Mouse (Mus musculus): ENCODE results near the gene Palld. TPM values are rescaled to one million over a fixed set of nuclear protein-coding genes. Genes with fewer than 3 reads are reported as not detected.
A peak's percentile ranks its signal among the peaks of the same experiment; 100 is the strongest.

Gene Palld
- polyA plus RNA-seq, 1 experiment from 2014 or later, result 17.3 TPM

DNA sequence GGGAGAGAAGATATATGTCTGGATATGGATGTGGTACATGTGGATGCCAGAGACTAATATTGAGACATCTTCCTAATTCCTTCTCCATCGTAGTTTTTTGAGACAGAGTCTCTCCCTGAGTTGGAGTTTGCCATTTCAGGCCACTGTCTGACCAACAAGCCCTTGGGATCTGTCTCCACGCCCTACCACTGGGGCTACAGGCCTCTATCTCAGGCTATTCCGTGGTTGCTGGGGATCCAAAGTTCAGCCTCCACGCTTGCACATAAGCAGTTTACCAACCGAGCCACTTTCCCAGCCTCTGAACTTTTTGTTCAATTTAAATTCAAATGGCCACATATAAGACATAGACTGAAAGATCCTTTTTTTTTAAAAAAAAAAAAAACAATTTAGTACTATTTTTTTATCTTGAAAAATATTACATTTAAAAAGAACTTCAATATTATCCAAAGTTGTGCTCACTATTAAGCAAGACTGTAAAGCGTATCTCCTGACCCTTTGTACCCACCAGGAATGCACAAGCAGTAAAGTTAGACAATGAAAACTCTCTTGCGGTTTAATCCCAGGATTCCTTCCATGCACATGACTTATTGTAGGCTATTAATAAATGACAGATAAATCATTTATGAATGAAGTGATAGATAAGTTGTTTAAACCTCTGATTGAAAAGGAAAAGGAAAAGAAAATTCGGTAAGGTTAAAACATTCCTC is 276.1 kb downstream of the Palld start:
- Histone ChIP-seq H3K4me3 (no peak overlapping the region), H3K36me3 (replicated peaks) (no peaks in the 10 kb centered on the region), H3K4me1 (no peaks in the 10 kb centered on the region; the same call in 1 of the 2 replicates), H3K9me3 (no peaks in the 10 kb centered on the region), H3K27ac (no peak overlapping the region), H3K4me2 (no peak overlapping the region), H3K27me3 (replicated peaks) (no peaks in the 10 kb centered on the region), H3K9ac (no peak overlapping the region)
- ATAC-seq (replicated peaks), result no peak
- WGBS, result 89% methylated on average over 8 of the region's 8 CpGs

- no peak for ATAC-seq (replicated peaks)
- H3K4me1 ChIP-seq, result no peaks in the 10 kb centered on the region; the same call in 1 of the 2 replicates
- H3K27ac ChIP-seq, result no peak overlapping the region
- no peak overlapping the region for H3K4me2 ChIP-seq
- no peaks in the 10 kb centered on the region for H3K36me3 ChIP-seq (replicated peaks)
- no peak overlapping the region for H3K4me3 ChIP-seq
- H3K27me3 ChIP-seq (replicated peaks), result no peaks in the 10 kb centered on the region
- H3K9me3 ChIP-seq, result no peaks in the 10 kb centered on the region
- 85% methylated on average over 8 of the region's 8 CpGs for WGBS
- no peak overlapping the region for H3K9ac ChIP-seq
Measured at GRCm38 (mm10) chr8:61625656-61626210, 276.8 kb downstream of the Palld start.

- 0 out of 2 replicates have a peak, but pooled peaks have one; percentile 33 for ATAC-seq (replicated peaks)
- WGBS, result 31% methylated on average over 12 of the region's 12 CpGs
Measured at GRCm38 (mm10) chr8:61623485-61624417, 278.7 kb downstream of the Palld start.

DNA sequence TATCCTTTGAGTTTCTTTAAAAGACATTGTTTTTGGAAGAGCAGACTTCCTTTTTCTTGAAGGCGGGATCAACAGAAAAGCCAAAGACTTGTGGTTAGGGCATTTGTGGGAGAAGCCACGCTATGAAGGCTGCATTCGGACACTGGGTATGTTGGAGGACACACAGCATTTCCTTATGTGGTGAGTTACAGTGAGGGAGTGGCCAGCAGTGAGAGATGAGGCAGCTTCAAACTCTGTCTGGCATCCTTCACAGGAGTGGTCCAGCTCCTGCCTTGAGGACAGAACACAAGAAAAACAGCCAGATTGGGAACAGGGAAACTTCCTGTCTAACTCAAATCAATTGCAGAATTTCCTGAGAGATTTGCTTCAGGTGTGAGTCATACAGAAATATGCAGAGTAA is 281.2 kb downstream of the Palld start:
- no peaks in the 10 kb centered on the region; the same call in 1 of the 2 replicates for H3K4me1 ChIP-seq
- H3K4me2 ChIP-seq, result no peak overlapping the region
- WGBS, result 88% methylated on average over 3 of the region's 3 CpGs
- no peak overlapping the region for H3K27ac ChIP-seq
- no peaks in the 10 kb centered on the region for H3K36me3 ChIP-seq (replicated peaks)
- H3K9me3 ChIP-seq, result no peaks in the 10 kb centered on the region
- H3K27me3 ChIP-seq (replicated peaks), result no peaks in the 10 kb centered on the region
- no peak overlapping the region for H3K4me3 ChIP-seq
- no peak overlapping the region for H3K9ac ChIP-seq
- no peak for ATAC-seq (replicated peaks)

More at GRCm38 (mm10) chr8:61623485-61624417, 278.7 kb downstream of the Palld start:
- no peaks in the 10 kb centered on the region for H3K36me3 ChIP-seq (replicated peaks)
- no peak overlapping the region for H3K9ac ChIP-seq
- H3K27me3 ChIP-seq (replicated peaks), result no peaks in the 10 kb centered on the region
- H3K4me1 ChIP-seq, result no peaks in the 10 kb centered on the region; the same call in 1 of the 2 replicates
- no peak overlapping the region for H3K4me3 ChIP-seq
- no peak overlapping the region for H3K27ac ChIP-seq
- H3K4me2 ChIP-seq, result no peak overlapping the region
- no peaks in the 10 kb centered on the region for H3K9me3 ChIP-seq

DNA sequence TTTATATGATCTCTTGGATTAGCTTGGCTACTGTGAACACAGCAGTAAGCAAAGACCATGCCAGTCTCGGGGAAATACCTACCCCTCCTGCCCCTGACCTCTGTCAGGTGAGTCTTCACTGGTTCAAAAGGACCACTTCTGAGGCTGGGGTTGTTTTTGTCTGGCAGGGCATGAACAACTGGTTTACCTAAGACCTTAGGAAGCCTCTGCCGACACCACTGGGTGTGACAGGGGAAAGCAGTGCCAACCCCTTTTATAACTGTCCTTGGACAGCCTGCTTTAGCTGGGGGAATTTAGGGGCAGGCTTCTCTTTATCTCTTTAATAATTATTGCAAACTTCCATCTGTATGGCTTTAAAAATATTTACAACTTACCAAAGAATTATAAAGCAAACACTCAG is 284.8 kb downstream of the Palld start:
- no peak overlapping the region for H3K4me3 ChIP-seq
- no peaks in the 10 kb centered on the region for H3K4me1 ChIP-seq
- no peak for ATAC-seq (replicated peaks)
- H3K4me2 ChIP-seq, result no peak overlapping the region
- H3K36me3 ChIP-seq (replicated peaks), result no peaks in the 10 kb centered on the region
- no peak overlapping the region for H3K9ac ChIP-seq
- H3K27me3 ChIP-seq (replicated peaks), result no peaks in the 10 kb centered on the region
- H3K9me3 ChIP-seq, result no peaks in the 10 kb centered on the region
- H3K27ac ChIP-seq, result no peak overlapping the region
- WGBS, result 81% methylated on average over 2 of the region's 2 CpGs

DNA sequence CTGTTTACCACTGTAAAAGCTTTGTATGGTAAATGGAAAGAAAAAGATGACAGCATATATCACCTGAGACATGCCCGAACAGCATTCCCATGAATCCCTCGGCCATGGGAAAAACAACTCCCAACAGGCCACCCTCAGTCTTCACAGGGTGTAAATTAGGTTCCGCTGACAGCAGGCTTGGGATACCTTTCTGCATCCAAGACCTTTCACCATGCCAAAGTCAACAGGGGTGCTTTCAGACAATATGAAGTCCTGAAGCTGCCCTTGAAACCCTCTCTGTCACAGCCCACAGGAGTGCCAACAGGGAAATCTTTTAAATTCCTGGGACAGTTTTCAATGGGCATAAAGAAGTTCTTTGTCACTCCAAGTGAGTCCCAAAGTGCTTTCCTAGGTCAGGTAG is 285.4 kb downstream of the Palld start:
- Histone ChIP-seq H3K27me3 (replicated peaks) (no peaks in the 10 kb centered on the region), H3K9ac (no peak overlapping the region), H3K27ac (no peak overlapping the region), H3K4me3 (no peak overlapping the region), H3K36me3 (replicated peaks) (no peaks in the 10 kb centered on the region), H3K9me3 (no peaks in the 10 kb centered on the region), H3K4me1 (no peaks in the 10 kb centered on the region), H3K4me2 (no peak overlapping the region)
- WGBS, result 90% methylated on average over 3 of the region's 3 CpGs
- no peak for ATAC-seq (replicated peaks)

GRCm38 (mm10) chr8:61615711-61616697 is 286.5 kb downstream of the Palld start:
- Histone ChIP-seq H3K4me3 (no peak overlapping the region), H3K27ac (no peak overlapping the region), H3K4me1 (no peaks in the 10 kb centered on the region), H3K27me3 (replicated peaks) (no peaks in the 10 kb centered on the region), H3K36me3 (replicated peaks) (no peaks in the 10 kb centered on the region), H3K9me3 (no peaks in the 10 kb centered on the region), H3K4me2 (no peak overlapping the region), H3K9ac (no peak overlapping the region)
- WGBS, result 77% methylated on average over 9 of the region's 9 CpGs
- no peak for ATAC-seq (replicated peaks)

- H3K9me3 ChIP-seq, result no peaks in the 10 kb centered on the region
- H3K4me2 ChIP-seq, result no peak overlapping the region
- 94% methylated on average over 6 of the region's 6 CpGs for WGBS
- H3K36me3 ChIP-seq (replicated peaks), result no peaks in the 10 kb centered on the region
- H3K9ac ChIP-seq, result no peak overlapping the region
- H3K4me3 ChIP-seq, result no peak overlapping the region
- H3K27ac ChIP-seq, result no peak overlapping the region
- H3K27me3 ChIP-seq (replicated peaks), result no peaks in the 10 kb centered on the region
- ATAC-seq (replicated peaks), result no peak
- H3K4me1 ChIP-seq, result peaks cover 5% of the 10 kb centered on the region; the same call in 1 of the 2 replicates
Measured at GRCm38 (mm10) chr8:61611741-61612140, 290.7 kb downstream of the Palld start.

DNA sequence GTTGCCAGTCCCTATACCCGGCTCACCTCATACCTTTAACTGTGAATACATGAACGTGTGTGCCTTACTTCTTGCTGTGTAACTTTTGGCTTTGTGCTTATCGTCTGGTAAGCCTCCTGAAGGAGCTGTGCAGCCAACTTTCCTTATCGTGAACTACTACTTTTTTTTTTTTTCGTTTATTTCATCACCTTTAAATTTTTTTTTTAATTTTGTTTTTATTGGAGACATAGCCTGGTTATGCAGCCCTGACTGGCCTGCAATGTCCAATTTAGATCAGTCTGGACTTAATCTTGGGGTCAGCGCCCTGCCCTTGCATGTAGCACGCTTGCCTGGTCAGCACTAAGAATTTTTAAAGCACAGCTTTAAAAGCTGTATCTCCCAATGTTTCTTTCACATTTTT is 291.4 kb downstream of the Palld start:
- Histone ChIP-seq H3K4me3 (no peak overlapping the region), H3K4me2 (no peak overlapping the region), H3K9me3 (no peaks in the 10 kb centered on the region), H3K9ac (no peak overlapping the region), H3K27ac (no peak overlapping the region), H3K36me3 (replicated peaks) (no peaks in the 10 kb centered on the region), H3K4me1 (peaks cover 10% of the 10 kb centered on the region), H3K27me3 (replicated peaks) (no peaks in the 10 kb centered on the region)
- 85% methylated on average over 7 of the region's 7 CpGs for WGBS
- ATAC-seq (replicated peaks), result no peak

- no peak overlapping the region for H3K9ac ChIP-seq
- no peaks in the 10 kb centered on the region for H3K9me3 ChIP-seq
- no peaks in the 10 kb centered on the region for H3K27me3 ChIP-seq (replicated peaks)
- WGBS, result 80% methylated on average over 5 of the region's 5 CpGs
- H3K4me2 ChIP-seq, result no peak overlapping the region
- no peak for ATAC-seq (replicated peaks)
- H3K4me1 ChIP-seq, result peaks cover 10% of the 10 kb centered on the region
- H3K27ac ChIP-seq, result no peak overlapping the region
- H3K4me3 ChIP-seq, result no peak overlapping the region
- no peaks in the 10 kb centered on the region for H3K36me3 ChIP-seq (replicated peaks)
Measured at GRCm38 (mm10) chr8:61610546-61610945, 291.9 kb downstream of the Palld start.

DNA sequence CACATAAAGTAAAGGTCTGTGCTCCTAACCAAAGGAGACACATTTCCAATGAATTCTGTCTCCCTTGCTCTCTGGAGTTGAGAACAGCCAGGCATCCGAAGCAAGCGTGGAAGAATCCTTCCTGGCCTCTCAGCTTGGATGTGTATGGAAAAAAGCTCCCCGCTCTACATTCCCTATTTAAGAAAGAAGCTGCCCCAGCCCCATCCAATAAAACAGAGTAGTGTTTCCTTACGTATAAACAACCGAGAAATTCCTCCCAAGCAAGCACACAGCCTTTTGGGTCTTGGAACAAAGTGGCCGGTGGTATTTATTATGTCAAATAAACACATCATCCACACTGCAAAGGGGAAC is 295.1 kb downstream of the Palld start:
- H3K4me3 ChIP-seq, result no peak overlapping the region
- H3K9me3 ChIP-seq, result no peaks in the 10 kb centered on the region
- H3K27me3 ChIP-seq (replicated peaks), result no peaks in the 10 kb centered on the region
- ATAC-seq (replicated peaks), result no peak
- no peak overlapping the region for H3K9ac ChIP-seq
- no peak overlapping the region; the same call in 1 of the 2 replicates for H3K4me2 ChIP-seq
- WGBS, result 40% methylated on average over 6 of the region's 6 CpGs
- H3K36me3 ChIP-seq (replicated peaks), result no peaks in the 10 kb centered on the region
- peak overlapping the region; percentile 38; the same call in 1 of the 2 replicates for H3K27ac ChIP-seq
- H3K4me1 ChIP-seq, result peaks cover 10% of the 10 kb centered on the region
